Comparison of ENCODE assay signal across 8 mouse cellular contexts in the genomic region with DNA sequence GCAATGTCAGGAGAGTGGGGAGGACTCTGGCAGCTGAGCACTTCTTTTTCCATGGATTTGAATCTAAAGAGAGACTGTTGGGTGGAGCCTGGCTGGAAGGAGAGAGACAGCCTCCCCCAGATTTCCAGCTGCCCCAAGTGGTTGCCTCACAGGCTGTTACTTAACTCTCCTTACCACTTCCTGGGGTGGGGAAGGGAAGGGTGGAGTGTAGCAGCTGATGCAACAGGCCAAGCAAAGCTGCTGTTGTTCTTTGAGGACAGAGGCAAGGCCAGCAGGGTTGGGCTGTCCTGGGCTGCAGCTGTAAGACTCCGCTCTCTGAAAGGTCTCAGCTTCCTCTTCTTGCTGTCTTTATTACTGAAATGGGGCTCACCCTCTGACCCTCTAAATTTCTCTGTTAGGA. TPM values are rescaled to one million over a fixed set of nuclear protein-coding genes. Genes with fewer than 3 reads are reported as not detected.
A peak's percentile ranks its signal among the peaks of the same experiment; 100 is the strongest.
DNase-seq lines count a peak whose midpoint lies in the region; ATAC-seq and TF ChIP-seq lines count a peak whose summit lies in the region.

No protein-coding gene starts in this region.

- H3K27me3 ChIP-seq in E14TG2a.4 (ENCODE audit: insufficient read depth, low read length) = no peaks in the 10 kb centered on the region
- H3K27me3 ChIP-seq in kidney, postnatal 0 days (ENCODE audit: insufficient read depth, low read length) = no peaks in the 10 kb centered on the region
- no peaks in the 10 kb centered on the region for H3K27me3 ChIP-seq in stomach, embryonic 16.5 days (ENCODE audit: control insufficient read depth, insufficient read depth, low read length)
- H3K27me3 ChIP-seq in forebrain, embryonic 10.5 days (ENCODE audit: poor library complexity, severe bottlenecking) = peaks cover 10% of the 10 kb centered on the region

- peaks cover 88% of the 10 kb centered on the region for H3K4me1 ChIP-seq in E14TG2a.4 (replicated peaks; ENCODE audit: low read depth, low read length)
- H3K4me1 ChIP-seq in kidney, postnatal 0 days (replicated peaks; ENCODE audit: insufficient read depth, low read length) = peaks cover 3% of the 10 kb centered on the region; the same call in 1 of the 2 replicates
- peaks cover 7% of the 10 kb centered on the region; the same call in 1 of the 2 replicates for H3K4me1 ChIP-seq in stomach, embryonic 16.5 days (ENCODE audit: control insufficient read depth, insufficient read depth, low read length)
- H3K4me1 ChIP-seq in forebrain, embryonic 10.5 days = no peaks in the 10 kb centered on the region

- peak; percentile 85 for DNase-seq in gastrocnemius, postnatal 25 days
- DNase-seq in kidney, postnatal 0 days (ENCODE audit: low spot score) = peak; percentile 70
- DNase-seq in lung, postnatal 4 days = peak; percentile 84 to 91
- no peak for DNase-seq in forebrain, embryonic 10.5 days (ENCODE audit: extremely low spot score, low spot score)

- H3K36me3 ChIP-seq in E14TG2a.4 (ENCODE audit: insufficient read depth, low read length) = no peaks in the 10 kb centered on the region
- no peaks in the 10 kb centered on the region for H3K36me3 ChIP-seq in kidney, postnatal 0 days (ENCODE audit: insufficient read depth, low read length)
- no peaks in the 10 kb centered on the region for H3K36me3 ChIP-seq in stomach, embryonic 16.5 days (ENCODE audit: control insufficient read depth, insufficient read depth, low read length)
- no peaks in the 10 kb centered on the region for H3K36me3 ChIP-seq in forebrain, embryonic 10.5 days (replicated peaks)

- WGBS in kidney, postnatal 0 days = 62% methylated on average over 1 of the region's 1 CpGs
- WGBS in stomach, embryonic 16.5 days = 75% methylated on average over 1 of the region's 1 CpGs
- 93% methylated on average over 1 of the region's 1 CpGs for WGBS in forebrain, embryonic 10.5 days

- peak; percentile 94 for ATAC-seq in activated CD4-positive, CD25-positive, alpha-beta regulatory T cell, adult 4 months
- ATAC-seq in kidney, postnatal 0 days (replicated peaks; ENCODE audit: low FRiP score, low read depth) = no peak; the same call in 1 of the 2 replicates
- ATAC-seq in stomach, embryonic 16.5 days (ENCODE audit: insufficient read depth, low FRiP score) = peak; percentile 81; the same call in 1 of the 2 replicates
- ATAC-seq in erythroblast, adult 5-6 weeks (replicated peaks; ENCODE audit: low FRiP score, poor library complexity, severe bottlenecking) = no peak

- H3K9ac ChIP-seq in kidney, postnatal 0 days (ENCODE audit: low read depth, low read length) = 0 out of 2 replicates have a peak overlapping the region, but pooled peaks have one; percentile 19
- 0 out of 2 replicates have a peak overlapping the region, but pooled peaks have one; percentile 17 for H3K9ac ChIP-seq in stomach, embryonic 16.5 days (ENCODE audit: low read length)

- no peak for TF ChIP-seq CTCF in E14TG2a.4 (conservative IDR thresholded peaks at IDR 0.05; ENCODE audit: low read length)
- TF ChIP-seq CTCF in kidney, postnatal 0 days (IDR thresholded peaks at IDR 0.05; ENCODE audit: low read depth) = no peak

- H3K27ac ChIP-seq in kidney, postnatal 0 days = no peak overlapping the region
- H3K27ac ChIP-seq in stomach, embryonic 16.5 days (ENCODE audit: low read length) = peak overlapping the region; percentile 80
- no peak overlapping the region for H3K27ac ChIP-seq in forebrain, embryonic 10.5 days

- no peaks in the 10 kb centered on the region for H3K9me3 ChIP-seq in E14TG2a.4 (ENCODE audit: low read length)
- no peaks in the 10 kb centered on the region for H3K9me3 ChIP-seq in kidney, postnatal 0 days (replicated peaks; ENCODE audit: low read length)
- no peaks in the 10 kb centered on the region for H3K9me3 ChIP-seq in stomach, embryonic 16.5 days (replicated peaks; ENCODE audit: control insufficient read depth, low read length)
- no peaks in the 10 kb centered on the region for H3K9me3 ChIP-seq in forebrain, embryonic 10.5 days

- peak overlapping the region; percentile 27 for H3K4me3 ChIP-seq in E14TG2a.4 (replicated peaks; ENCODE audit: low read length)
- H3K4me3 ChIP-seq in kidney, postnatal 0 days (replicated peaks; ENCODE audit: low read depth, low read length) = no peak overlapping the region
- no peak overlapping the region for H3K4me3 ChIP-seq in stomach, embryonic 16.5 days (replicated peaks; ENCODE audit: low read length)
- H3K4me3 ChIP-seq in forebrain, embryonic 10.5 days = no peak overlapping the region

- H3K4me2 ChIP-seq in kidney, postnatal 0 days (ENCODE audit: low read length) = no peak overlapping the region
- H3K4me2 ChIP-seq in stomach, embryonic 16.5 days (ENCODE audit: low read depth, low read length) = no peak overlapping the region

RNA-seq across cellular contexts. Expression of gene Mrpl33, which starts 5.6 kb away (rescaled TPM):
- polyA plus RNA-seq in activated CD4-positive, CD25-positive, alpha-beta regulatory T cell, adult 4 months (2017; shearing (Covaris generic)) = 100 to 1,000 TPM; 343 to 421 TPM
- total RNA-seq in gastrocnemius, postnatal 25 days (2021) = 100 to 1,000 TPM; 244 to 251 TPM
- polyA plus RNA-seq in kidney, postnatal 0 days (2015; fragmentation: Nextera tagmentation; extraction: Ambion mirVana) = 369 and 406 TPM in 2 replicates
- polyA plus RNA-seq in stomach, embryonic 16.5 days (2015; fragmentation: Nextera tagmentation; extraction: Ambion mirVana) = 313 and 319 TPM in 2 replicates
- 101 TPM in 2 replicates for total RNA-seq in erythroblast, adult 5-6 weeks (2015; ENCODE audit: low replicate concordance)
- 42.5 and 55.5 TPM in 2 replicates for total RNA-seq in erythroblast, adult 5-6 weeks (2017; ENCODE audit: low replicate concordance)
- polyA plus RNA-seq in forebrain, embryonic 10.5 days (2016; fragmentation: Nextera tagmentation; extraction: Ambion mirVana) = 238 and 242 TPM in 2 replicates

Comparison
In these comparisons a context has a peak if more than half of its experiments do, and no peak if none do; other contexts are left out.
1. ATAC-seq: peak in activated CD4-positive, CD25-positive, alpha-beta regulatory T cell, adult 4 months (single experiment) and stomach, embryonic 16.5 days (single experiment); none in kidney, postnatal 0 days (single experiment) and erythroblast, adult 5-6 weeks (single experiment).